Mouse (Mus musculus): ENCODE measurements at regions not wholly inside any gene's neighbourhood (a gene's known extent, or its start where the extent isn't known, plus 50 kb on each side); places are given as distances from the start of the nearest gene placed in this dataset.

DNA sequence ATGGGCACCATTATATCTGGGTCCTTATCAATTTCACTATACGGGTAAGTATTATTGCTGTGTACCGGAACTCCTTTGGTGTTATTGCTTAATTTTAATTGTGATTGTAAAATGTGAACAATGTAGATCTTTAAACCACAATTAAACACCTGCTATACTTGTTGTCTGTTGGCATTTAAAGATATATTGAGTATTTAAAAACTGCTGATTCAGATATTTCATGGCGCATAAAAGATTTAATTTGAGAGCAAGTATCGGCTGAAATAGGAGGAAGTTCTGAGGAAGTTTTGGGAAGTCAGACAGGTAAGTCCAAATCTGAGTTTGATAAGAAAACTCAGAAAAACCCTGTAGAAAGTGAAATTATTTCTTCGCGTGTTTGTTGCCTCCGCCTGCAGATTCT, 142.7 kb upstream of the Tbc1d5 start:
- no peak for TF ChIP-seq POLR2A (IDR thresholded peaks at IDR 0.05; ENCODE audit: extremely low read depth, insufficient read depth, low read length)
- TF ChIP-seq CTCF (IDR thresholded peaks at IDR 0.05; ENCODE audit: low read depth, low read length), result no peak
